Mouse (Mus musculus) adrenal gland, adult 18-20 months (tissue): Measurements from ENCODE around the gene Ccdc62. TPM values are rescaled to one million over a fixed set of nuclear protein-coding genes. Genes with fewer than 3 reads are reported as not detected.

Experiments
- DNase-seq, 2 experiments: peaks; one replicate each; pipeline ENCODE4 v3.0.0; 2021 to 2022; ENCODE audit warnings: low spot score in 2 of 2
- long read RNA-seq, 2 experiments: library from polyadenylated mRNA; stranded (forward); transcript quantifications; one replicate each; pipeline ENCODE4 v2.0.0; 2021
- total RNA-seq, 2 experiments: library from RNA; stranded (reverse); gene quantifications; 1 replicate in 1 of 2; 2 replicates in 1 of 2; pipeline ENCODE4 v1.2.3; 2021

Ccdc62 gene
- total RNA-seq = 1 to 10 TPM; 4.3 to 4.5 TPM
- long read RNA-seq, experiment 1, partial matches to known transcripts = 0 of 2 reads
- long read RNA-seq, experiment 1, other reads (novel, unspliced or antisense) = 2 of 2 reads
- long read RNA-seq, experiment 2, partial matches to known transcripts = 1 of 3 reads
- long read RNA-seq, experiment 2, other reads (novel, unspliced or antisense) = 1 of 3 reads

DNA sequence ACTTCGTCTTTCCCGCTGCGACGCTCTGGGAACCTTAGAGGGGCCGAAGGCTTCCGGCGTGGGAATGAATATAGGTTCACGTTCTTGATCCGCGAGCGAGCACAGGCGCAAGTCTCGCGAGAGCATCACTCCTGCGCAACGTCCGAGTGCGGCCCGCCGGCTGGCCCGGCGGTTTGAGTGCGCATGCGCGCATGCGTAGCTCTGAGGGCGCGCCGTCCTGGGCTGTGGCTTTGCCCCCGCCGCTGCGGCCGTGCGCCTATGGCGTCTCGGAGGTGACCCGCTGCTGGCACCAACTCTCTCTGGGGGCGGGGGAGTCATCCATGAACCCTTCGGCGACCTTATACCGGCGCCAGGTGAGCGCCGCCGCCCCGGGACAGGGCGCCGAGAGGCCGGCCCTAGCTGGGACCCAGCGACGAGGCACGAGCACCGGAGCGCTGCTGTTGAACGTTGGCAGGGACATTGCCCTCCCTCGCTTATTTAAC lies at the start of gene Ccdc62:
TSS of gene Ccdc62 (plus strand) at position 172 of the 482 bp plus-strand sequence.
- DNase-seq = peak; percentile 91 to 92

DNA sequence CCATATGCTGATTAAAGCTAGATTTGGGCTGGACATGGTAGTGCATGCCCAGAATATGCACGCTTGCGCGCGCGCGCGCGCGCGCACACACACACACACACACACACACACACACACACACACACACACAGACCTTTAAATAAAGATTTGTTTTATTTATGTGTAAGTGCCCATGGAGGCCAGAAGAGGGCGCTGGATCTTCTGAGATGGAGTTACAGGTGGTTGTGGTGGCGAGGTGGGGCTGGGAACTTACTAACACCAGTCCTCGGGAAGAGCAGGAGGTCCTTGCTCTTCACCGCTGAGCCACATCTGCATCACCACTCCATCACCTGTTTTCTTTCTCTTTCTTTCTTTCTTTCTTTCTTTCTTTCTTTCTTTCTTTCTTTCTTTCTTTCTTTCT lies 49.7 kb upstream of the Ccdc62 start:
- DNase-seq = no peak

DNA sequence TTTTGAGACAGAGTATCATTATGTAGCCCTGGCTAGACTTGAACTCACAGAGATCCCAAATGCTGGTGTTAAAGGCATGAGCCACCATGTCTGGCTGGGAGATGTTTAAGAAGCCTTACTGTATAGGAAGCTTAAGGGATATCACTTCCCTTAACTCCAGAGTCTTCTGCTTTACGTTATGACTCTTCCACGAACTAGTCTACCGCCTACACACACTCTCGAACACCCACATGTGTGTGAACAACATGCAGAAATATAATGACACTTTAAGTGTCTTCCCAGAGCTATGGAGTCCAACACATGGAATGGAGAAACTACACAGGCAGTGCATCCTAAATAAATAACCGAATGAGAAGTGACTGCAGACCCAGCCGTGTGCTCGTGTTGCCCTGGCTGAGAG lies 46.6 kb upstream of the Ccdc62 start:
- DNase-seq = no peak

DNA sequence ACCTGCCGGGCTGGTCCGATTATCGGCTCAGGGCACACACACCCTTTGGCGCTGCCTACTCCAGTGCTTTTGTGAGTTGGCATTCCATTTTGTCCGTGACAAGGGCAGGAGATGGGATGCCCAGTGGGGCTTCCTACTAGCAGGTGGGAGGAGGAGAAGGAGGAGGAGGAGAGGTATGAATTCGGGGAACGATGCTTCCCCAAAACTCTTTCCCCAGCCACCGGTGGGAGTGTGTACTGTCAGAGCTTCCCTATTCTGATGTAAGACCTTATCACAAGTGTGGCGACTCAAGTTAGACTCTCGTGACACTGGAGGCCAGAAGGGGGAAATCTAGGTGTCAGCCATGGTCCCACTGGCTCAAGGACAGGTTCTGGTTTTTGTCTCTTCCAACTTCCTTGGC lies 46.1 kb upstream of the Ccdc62 start:
- no peak for DNase-seq

DNA sequence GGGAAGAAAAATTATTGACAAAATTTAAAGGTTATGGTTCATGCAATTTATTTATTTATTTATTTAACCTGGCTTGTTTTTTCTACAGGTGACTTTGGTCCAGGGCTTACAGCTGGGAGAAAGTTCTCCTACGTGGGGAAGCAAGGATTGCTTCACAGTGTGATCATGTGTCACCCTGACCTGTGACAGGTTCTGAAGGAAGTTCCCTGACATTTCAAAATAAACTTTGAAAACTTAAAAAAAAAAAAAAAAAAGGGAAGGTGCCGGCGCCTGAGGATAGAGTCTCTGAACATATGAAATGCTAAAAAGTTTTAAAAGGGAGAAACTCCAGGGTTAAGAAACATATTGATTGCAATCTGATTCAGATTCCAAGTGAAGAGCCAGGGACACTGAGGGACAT lies 44.1 kb upstream of the Ccdc62 start:
- DNase-seq = no peak

DNA sequence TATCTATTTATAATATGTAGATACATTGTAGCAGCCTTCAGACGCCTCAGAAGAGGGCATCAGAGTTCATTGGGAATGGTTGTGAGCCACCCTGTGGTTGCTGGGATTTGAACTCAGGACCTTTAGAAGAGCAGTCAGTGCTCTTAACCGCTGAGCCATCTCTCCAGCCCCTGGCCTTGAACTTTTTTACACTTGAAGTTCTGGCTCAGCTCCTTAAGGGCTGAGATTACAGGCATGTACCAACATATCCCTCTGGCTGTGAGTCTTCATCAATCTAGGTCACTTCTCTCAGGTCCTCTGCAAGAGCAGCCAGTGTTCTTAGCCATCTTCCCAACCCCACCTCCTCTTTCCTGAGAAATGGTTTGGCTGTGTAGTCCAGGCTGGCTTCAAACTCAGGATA lies 40.2 kb upstream of the Ccdc62 start:
- no peak for DNase-seq

DNA sequence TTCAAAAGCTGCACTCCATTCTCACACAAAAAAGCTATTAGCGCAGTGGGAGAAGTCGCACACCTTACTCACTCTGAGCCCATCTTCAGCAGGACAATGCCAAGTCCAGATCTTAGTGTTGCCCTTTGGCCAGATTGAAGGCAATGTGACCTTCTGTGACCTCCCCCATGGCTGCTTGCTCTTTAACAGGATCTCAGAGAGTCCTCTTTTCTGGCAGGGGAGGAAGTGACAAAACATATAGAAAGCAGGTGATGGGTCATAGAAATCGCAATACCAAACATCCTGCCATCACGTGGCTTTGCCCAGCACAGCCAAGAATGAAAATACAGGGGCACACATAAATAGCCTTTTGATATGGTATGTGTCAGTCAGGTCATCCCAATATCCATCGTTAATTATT lies 39.5 kb upstream of the Ccdc62 start:
- no peak for DNase-seq

DNA sequence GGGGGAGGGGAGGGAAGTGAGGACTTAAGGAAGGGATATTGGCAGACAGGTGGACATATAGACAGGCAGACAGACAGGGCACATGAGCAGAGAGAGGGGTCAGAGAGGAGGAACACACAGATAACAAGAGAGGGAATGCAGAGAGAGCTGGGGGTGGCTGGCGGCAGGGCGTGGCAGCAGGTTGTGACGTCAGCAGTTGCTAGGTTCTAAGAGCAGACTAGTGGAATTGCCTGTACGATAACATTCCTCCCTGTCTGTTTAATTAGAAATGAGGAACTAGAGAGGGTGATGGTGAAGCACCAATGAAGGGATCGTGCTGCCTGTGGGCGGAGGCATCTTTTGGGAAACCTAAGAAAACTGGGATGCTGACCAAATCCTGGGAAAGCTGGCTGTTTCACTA lies 38.8 kb upstream of the Ccdc62 start:
- no peak for DNase-seq

DNA sequence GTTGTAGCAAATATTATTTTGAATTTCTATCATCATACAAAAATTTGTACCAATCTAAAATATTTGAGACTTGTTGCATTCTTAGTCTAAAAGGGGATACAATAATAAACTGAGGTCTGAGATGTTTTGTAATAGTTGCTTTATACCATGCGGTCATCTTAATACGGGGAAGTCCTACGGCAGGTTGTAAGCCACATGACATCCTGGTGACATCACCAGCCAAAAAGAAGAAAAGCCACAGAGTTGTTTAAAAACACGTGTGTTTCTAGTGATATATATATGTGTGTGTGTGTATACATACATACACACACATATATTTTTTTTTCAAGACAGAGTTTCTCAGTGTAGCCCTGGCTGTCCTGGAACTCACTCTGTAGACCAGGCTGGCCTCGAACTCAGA lies 37.0 kb upstream of the Ccdc62 start:
- no peak for DNase-seq

DNA sequence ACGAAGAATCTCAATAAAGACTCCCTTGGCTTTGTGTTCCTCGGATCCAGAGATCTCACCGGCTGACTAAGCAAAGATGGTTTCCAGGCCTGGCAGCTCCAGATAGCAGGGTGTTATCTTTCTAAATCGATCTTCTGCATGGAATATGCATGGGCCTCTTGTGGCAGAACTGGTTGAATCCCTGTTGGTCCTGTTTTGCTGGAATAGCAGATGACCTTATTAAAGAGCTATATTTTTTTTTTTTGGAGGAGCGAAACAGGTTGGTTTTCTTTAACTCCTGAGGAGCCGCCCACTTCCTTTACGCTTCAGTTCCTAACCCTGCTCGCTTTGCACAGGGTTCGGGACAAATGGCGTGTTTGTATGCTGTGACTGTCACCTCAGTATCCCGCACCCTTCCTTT lies 34.1 kb upstream of the Ccdc62 start:
- no peak for DNase-seq

DNA sequence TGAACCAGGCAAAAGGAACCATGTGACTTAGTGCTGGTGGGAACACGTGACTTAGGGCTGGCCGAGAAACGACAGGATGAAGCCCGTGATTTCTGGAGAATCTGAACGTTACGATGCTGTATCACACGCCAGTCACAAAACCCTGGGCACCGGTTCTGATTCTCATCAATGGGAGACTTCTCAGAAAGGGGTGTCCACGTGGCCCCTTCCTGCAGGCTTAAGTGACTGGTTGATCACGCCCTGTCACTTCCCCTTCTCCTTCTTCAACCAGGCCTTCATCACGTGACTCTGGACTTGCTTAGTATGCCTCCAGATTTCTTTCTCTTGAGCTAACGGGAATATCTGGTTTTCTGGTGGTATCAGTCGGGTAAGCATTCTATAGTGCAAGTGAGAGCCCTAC lies 33.1 kb upstream of the Ccdc62 start:
- DNase-seq = no peak

DNA sequence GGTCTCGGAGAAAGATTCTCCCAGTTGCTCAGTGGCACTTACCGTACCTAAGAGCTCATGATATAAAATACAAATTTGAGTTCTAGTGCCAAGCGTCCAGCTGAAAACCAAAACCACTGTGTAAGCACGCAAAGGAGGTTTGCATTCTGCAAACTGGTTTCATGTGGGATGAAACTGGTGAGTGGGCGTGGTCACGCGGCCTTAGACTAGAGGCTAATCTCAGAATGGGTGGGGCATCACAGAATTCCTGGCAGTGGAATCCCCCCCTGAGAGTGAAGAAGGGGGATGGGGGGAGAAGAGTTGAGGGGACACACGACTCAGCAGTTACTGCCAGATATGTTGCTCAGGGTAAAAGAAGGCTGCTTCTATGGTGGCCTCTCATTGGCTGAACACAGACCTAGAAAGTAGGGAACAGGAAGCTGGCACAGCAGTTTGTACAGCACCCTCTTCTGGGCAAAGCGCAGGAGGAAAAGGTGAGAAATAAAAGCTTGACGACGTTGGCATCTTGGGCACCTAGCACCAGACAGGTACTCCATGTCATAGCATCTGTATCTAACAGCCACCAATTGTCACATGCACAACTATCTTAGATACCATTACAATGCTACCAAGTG lies 26.3 kb upstream of the Ccdc62 start:
- no peak for DNase-seq

DNA sequence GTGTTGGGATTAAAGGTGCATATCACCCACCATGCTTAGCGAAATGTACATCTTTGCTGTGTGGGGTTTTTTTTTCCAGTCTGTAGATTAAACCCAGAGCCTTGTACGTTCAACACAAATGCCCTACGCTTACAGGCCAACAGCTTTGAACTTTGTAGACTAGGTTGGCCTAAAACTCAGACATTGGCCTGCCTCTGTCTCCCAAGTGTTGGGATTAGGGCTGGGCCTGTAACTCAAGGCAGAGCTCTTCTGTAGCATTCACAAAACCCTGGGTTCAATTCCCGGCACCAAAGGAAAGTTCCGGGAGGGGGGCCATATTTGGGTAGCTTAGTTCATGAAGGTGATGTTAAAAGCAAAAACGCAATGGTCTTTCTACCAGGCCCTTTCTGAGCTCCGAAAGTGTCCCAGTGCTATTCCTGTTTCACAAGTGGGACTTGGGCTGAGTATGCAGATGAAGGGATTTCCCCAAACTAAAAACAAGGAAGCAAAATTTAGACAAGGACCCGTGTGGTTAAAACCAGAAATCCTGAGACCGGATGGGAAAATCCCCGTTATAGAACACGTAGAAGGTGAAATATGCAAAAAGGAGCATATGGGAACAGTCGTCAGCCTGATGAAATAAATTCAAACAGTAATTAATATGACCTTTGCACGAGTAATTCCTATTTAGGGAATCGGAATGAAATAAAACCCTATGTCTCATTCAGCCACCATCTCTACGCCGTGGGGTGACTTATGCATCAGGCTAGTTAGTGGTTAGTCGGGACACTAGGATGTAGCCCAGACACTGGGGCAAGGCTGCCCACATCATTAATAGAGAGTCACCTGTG lies 24.1 kb upstream of the Ccdc62 start:
- DNase-seq = no peak

DNA sequence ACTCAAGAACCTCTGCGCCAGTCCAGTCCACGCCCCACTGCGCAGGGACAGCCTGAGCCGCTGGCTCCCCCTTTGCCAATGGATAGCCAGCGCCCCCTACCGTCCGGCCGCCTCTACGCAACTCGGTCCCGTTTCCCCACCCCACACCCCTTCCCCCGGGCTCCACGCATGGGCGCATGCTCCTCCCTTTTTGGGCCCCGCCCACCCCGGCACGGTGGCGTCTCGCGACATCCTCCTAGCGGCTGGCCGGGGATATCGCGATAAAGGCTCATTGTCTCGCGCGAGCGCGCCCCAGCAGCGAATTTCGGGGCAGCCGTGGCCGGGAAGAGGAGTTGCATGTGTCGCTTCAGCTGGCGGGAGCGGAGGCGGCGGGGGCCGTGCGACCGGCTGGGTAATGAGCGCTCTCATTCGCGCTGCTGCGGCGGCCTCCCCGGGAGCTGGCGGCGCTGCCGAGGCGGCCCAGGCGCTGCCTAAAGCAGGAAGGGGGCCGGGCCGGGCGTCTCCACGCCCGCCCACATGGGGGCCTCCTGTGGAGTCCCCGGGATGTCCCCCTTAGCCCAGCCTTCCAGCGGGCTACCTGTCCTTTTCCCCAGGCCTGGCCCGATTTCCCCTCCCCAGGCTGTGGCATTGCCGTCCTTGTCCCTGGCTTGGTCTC lies 23.4 kb upstream of the Ccdc62 start, which contains the start of gene Denr:
TSS of gene Denr (plus strand) at position 200 of the 655 bp plus-strand sequence.
- DNase-seq = peak; percentile 100

DNA sequence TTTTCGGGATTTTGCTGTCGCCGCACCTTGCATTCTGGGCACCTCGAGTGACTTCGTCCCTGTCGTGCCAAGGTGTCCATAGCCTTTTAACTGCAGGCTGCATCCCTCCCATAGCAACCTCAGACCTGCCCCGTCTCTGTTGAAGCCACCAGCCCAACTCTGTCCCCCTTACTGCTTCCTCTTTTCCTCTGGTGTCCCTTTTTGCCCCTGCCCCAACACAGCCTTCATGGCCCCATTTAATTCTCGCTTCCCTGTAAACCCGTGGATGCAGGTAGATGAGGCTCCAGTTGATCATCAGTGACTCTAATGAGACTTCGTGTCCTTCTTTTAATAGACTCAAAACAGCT lies 22.9 kb upstream of the Ccdc62 start:
- no peak for DNase-seq

DNA sequence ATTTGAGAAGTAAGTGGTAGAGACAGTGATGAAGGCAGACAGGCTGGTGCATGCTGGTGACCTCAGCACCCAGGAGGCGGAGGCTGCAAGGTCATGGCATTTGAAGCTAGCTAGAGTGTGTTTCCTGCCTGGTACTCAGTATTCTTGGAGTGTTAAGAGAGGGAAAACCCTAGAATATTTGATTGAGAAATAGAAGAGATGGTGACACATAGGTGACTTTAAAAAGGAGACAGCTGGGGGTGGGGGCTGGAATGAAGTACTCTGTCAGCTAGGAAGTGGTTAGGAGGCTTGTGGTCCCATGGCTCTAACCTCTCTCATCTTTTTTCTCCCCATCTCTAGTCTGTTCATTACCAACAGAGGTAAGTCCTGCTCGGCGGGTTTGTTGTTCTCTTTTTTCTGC lies 15.6 kb upstream of the Ccdc62 start:
- DNase-seq = peak in 1 of 2 experiments; percentile 32

DNA sequence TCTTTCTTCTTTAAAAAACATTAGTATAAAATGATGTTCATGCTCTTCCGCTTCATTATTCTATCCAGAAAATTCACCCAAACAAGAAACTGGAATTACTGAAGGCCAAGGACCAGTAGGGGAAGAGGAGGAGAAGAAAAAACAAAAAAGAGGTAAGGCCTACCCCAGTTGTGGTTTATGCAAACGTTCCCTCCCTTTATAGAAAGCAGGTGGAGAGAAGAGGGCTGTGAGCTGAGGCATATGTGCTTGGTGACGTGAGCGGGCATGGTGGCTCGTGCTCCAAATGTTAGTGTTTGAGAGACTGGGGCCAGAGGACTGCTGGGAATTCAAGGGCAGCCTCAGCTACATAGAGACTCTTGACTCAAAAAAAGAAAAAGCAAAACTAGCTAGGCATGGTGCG lies 8.4 kb upstream of the Ccdc62 start:
- DNase-seq = no peak

DNA sequence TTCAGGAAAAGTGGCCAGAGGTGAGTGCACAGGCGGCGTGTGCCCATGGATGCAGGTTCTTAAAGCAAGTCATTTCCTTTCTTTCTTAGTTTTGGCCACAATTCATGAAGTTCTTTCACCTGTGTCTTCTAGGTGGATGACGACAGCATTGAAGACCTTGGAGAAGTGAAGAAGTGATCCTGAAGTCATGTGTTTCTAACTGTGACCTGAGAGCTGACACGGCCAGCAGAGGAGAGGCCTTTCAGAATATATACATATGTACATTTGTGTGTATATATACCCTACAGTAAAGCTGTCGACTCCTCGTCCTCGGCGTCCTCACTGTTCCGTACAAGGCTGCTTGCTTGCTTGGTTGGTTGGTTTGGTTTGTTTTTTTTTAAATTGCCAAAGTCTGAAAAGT lies 3.4 kb upstream of the Ccdc62 start, which contains the start of gene Gm43518:
TSS of gene Gm43518 (plus strand) at position 301 of the 400 bp plus-strand sequence.
- DNase-seq = no peak

DNA sequence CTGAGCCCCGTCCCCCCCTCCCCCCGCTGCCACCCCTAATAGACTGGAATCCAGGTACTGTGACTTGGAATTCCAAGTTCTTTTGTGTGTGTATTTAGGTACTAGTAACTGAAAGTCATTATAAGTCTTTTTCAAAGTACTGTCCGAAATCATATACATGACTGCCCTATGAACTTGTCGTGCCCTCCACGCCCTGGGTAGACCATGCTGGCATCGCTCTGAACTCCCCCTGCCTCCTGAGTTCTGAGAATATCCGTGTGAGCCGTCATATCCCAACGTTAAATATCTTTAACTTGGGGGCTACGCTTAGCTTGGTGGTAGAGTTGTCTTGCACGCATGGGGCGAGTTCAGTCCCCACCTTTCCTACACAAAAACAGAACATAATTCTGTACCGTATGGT lies 652 bp downstream of the Ccdc62 start:
- DNase-seq = no peak

DNA sequence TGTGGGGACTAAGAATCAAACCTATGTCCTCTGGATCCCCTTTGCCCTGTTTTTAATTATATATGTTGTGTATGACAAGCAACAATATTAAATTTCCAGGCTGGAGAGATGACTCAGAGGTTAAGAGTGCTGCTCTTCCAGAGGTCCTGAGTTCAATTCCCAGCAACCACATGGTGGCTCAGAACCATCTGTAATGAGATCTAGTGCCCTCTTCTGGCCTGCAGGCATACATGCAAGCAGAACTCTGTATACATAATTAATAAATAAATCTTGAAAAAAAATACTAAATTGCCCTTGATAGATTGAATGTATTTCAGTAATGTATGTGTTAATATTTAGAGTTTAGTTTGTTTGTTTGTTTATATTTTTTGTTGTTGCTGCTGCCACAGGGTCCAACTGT lies 2.4 kb downstream of the Ccdc62 start:
- no peak for DNase-seq

DNA sequence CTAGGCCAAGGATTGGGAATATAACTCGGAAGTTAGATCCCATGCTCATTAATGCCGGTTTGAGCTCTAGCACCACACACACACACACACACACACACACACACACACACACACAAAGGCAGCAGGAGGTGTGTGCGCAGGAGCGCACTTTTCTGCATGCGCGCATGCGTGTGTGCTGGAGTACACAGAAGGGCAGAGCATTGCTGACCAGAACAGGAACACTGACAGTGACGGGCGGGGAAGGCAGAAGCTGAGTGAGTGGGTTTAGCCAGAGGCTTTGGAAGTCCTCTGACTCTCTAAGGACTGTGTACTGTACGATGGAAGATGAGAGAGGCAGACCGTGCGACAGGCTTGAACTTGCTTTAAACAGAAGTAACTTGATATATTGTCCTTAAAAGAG lies 3.1 kb downstream of the Ccdc62 start:
- DNase-seq = no peak
